Mouse (Mus musculus): ENCODE measurements around the gene Ankmy1. TPM values are rescaled to one million over a fixed set of nuclear protein-coding genes. Genes with fewer than 3 reads are reported as not detected.
A peak's percentile ranks its signal among the peaks of the same experiment; 100 is the strongest.

Ankmy1 gene
- total RNA-seq, 1 experiment from 2014 or later: 0.93 TPM

DNA sequence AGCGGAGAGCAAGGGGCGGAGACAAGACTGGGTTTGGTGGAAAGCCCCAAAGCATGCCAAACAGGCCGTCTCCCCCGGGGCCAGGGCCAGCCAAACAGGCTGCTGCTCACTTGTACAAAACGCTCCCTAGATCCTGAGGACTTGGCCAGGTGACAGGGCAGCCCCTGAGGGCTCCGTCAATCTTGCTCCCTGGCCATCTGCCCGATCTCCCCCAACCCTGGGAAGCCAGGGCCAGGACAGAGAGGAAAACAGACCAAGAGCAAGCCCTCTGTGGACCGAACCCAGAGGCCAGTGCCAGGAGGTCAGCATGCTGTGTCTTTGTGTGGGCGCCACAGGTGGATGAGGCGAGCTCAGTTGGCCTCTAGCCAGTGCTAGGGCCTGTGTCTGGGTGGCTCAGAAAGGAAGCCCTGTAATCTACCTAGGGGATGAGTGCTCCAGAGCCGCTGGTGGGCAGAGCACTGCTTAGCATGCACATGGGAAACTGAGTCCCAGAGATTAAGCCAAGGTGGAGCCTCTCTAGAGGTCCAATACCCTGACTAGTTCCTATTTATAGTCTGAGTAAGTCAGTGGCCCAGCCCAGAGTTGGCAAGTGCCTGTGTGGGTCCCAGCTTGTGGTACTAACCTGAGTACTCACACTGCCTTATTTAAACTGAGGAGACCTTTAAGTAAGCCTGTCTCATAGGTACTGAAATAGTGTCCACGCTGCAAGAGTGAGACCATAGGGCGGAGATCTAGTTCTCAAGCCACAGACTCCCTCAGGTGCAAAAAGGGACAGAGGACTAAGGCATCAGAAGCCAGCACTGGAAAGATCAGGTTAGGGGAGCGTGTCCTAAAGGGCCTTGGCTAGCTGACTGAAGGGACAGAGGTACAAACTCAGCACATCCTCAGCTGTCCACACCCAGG is 64.5 kb downstream of the Ankmy1 start:
- ATAC-seq (ENCODE audit: extremely low read depth, insufficient number of reproducible peaks, low FRiP score, poor library complexity, severe bottlenecking): no peak

DNA sequence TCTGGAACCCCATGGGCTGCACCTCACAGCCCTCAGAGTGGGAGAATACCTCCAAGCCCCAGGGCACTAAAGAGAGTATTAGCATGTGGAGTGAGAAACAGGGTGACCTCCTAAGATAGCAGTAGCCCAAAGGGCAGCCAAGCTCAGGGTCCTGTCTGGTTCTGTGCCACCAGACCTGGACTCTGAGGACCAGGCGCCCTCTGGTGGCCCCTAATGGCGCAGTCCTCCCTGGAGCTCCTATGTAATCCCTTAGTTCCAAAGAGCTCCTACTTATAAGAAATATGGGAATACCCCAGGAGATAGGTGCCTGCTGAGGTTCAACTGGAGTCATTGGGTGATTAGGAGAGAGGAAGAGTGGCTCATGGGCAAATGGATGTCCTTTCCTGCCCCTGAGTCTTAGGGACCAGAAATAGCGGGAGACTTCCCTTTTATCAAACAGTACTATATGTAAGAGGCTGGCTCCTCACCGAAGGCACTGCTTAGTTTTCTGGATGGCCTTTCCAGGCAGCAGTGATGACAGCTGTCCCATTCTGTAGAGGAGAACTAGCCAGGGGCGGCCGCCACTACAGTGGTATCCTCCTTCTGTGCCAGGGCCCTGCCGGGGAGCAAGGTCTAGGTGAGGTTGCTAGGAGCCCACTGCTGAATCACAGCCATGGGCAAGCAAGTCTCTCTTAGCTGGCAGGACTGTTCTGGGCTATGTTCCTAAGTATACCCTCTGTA is 68.6 kb downstream of the Ankmy1 start:
- ATAC-seq (ENCODE audit: extremely low read depth, insufficient number of reproducible peaks, low FRiP score, poor library complexity, severe bottlenecking): peak; percentile 34; the same call in 1 of the 2 replicates

DNA sequence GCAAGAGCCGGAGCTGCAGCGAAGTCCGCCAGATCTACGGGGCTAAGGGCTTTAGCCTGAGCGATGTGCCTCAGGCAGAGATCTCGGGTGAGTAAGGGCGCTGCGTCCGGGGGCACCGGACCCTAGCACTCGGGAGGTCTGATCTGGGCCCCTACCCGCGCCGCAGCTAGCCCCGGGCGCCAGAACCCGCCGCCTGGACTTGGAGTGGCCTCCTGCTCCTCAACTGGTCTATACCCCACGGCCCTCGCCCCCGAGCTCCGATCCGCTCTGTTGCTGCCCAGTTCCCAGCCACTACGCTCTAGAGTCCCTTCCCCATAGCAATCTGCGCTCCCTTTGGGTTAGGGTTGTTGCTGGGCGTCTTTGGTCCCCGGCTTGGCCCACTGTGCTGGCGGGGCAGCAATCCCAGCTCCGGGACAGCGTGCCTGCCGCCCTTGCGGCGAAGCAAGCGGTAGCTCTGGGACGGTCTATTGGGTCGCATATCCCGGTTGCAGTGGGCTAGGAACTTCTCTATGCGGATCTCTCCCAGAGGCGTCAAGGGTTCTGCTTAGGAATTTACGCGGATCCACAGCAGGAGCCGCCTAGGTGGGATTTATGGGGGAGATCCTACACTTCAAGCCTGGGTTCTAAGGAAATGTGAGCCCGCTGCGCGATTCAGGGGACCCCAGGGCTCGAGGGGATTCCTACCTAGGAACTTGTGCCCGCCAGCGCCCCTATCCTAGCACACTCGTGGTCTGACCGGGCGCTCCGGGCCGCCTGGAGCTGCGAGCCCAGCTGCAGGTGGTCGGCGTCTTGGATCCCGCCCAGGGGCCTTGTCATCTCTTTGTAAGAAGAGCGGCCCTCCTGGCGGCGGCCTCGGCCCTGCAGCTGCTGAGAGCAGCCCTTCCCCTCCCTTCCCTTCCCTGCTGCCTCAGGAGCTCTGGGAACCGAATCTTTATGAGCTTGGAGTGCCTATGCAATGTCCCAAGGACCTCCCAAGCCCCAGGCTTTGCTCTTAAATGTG is 70.4 kb downstream of the Ankmy1 start:
- ATAC-seq (ENCODE audit: extremely low read depth, insufficient number of reproducible peaks, low FRiP score, poor library complexity, severe bottlenecking): no peak

DNA sequence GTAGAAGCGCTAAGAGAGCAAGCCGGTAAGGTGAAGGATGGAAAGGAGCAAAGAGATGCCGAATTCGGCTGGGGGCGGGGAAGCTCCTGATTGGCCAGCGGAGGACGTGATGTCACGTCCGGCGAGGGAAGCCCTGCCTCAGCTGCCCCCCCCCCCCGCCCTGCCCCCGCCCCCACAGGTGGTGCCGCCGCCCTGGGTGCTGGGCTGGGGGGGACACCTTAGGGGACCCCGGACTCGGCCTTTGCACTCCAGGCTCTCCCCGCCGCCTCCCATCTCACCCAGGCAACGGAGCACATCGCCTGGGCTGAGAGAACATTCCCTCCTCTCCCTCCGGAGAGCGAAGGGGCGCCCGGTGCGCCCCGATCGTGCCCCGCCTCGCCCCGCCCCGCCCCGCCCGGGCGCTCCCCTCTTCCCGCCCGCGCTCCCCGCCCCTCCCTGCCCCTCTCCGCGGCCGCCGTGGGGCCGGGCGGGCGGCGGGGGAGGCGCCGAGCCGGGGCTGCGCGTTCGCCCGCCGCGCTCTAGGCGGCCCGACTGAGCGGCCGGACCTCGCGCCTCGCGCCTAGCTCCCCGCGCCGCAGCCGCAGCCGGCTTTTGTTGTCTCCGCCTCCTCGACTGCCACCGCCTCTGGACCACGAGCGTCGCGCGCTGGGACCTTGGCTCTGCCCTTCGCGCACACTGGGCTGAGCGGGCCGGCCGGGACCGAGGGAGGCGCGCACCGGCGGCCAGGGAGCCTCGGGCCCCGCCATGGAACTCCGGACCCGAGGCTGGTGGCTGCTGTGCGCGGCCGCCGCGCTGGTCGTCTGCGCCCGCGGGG is 71.3 kb downstream of the Ankmy1 start, which contains the start of gene Gpc1:
Gene Gpc1 (plus strand): TSS at position 458 of the 814 bp plus-strand sequence.
- peak; percentile 43; the same call in 1 of the 2 replicates for ATAC-seq (ENCODE audit: extremely low read depth, insufficient number of reproducible peaks, low FRiP score, poor library complexity, severe bottlenecking)

DNA sequence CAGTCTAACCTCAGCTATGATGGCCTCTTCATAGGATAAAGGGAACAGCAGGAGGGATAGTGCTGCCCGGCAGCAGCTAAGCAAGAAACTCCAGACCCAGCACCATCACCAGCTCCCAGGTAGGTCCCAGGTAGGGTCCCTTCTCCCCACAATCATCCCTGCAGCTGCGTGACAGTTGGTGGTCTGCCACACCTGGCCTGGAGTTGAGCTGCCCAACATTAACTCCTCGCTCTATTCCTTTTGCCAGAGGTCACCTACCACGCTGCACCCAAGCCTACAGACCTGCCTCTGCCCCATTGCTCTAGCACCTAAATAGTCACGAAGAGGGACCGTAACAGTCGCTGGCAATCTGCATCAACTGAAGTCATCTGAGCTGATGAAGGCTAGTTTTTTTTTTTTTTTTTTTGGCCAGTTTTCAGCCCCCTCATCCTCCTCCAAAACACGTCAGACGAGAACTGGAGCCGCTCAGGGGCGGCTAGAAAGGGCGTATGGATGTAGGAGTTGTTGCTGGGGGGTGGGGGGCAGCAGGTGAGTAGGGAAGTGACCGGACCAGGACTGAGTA is 72.0 kb downstream of the Ankmy1 start:
- ATAC-seq (ENCODE audit: extremely low read depth, insufficient number of reproducible peaks, low FRiP score, poor library complexity, severe bottlenecking): no peak

DNA sequence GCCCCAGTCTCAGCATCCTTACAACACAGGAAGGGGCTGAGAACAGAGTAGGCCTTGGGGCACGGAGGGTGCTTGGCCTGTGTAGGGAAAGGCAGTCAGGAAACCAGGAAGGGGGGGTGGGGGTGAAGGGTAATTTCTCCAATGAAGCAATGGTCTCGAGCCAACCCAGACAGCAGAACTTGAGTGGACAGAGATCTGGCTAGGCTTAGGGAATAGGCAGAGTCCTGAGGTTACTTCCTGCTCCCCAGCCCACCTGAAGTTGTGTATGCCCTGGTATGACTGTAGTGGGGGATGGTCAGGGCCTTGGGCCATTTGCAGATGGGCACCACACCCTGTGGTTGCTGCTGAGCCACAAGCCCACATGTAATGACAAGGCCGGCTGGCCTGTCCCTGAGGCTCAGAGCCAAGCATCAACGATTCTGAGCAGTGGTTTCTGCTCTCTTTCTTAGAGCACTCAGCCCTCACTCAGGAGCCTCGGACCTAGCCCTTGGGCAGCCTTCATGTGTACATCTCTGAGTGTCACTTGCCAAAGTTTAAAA is 86.9 kb downstream of the Ankmy1 start:
- no peak for ATAC-seq (ENCODE audit: extremely low read depth, insufficient number of reproducible peaks, low FRiP score, poor library complexity, severe bottlenecking)

DNA sequence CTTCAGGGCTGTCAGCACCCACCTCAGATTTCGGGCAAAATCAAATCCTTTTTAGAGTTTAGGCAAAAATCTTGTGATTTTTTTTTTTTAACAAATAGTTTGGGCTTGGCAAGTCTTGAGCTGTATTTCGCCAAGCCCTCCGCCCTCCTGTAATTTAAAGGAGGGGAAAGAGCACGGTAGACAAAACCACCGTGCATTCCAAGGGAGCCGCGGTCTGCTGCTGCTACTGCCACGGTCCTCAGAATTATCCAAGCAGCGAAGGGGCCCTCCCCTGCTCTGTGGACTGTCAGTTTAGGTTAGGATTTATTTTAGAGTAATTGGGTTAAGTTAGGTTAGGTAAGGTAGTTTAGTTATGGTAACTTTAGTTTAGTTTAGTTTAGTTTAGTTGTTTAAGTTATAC is 87.6 kb downstream of the Ankmy1 start:
- no peak for ATAC-seq (ENCODE audit: extremely low read depth, insufficient number of reproducible peaks, low FRiP score, poor library complexity, severe bottlenecking)

DNA sequence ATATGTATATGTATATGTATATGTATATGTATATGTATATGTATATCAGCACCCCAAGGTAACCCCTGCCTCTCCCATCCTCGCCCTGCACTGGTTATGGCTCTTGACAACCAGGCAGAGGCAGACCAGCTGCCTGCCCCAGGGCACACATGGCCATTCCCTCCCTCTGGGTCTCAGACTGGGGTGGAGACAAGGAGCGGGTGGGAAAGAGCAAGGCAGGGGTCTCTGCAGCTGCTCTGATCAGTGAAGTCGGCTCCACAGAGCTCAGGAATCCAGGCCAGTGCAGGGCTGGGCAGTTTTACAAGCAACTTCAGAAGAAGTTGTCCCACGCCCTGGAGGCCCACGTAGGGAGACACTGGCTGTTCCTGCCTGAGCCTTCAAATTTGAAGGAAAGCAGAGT is 88.4 kb downstream of the Ankmy1 start:
- ATAC-seq (ENCODE audit: extremely low read depth, insufficient number of reproducible peaks, low FRiP score, poor library complexity, severe bottlenecking): no peak

Other genes with a start within 250 kb of the Ankmy1 start
- 2.7 and 3.0 TPM in 2 replicates for gene Gpc1, start 71.3 kb downstream of the Ankmy1 start, total RNA-seq (2017)
- gene Dusp28, start 4.1 kb upstream of the Ankmy1 start, total RNA-seq (2017): 4.1 and 4.3 TPM in 2 replicates
- gene Rnpepl1, start 7.9 kb upstream of the Ankmy1 start, total RNA-seq (2017): 38.5 and 49.8 TPM in 2 replicates
- 18.2 and 27.0 TPM in 2 replicates for gene Capn10, start 31.5 kb upstream of the Ankmy1 start, total RNA-seq (2017)
- 22.1 and 24.3 TPM in 2 replicates for gene Gpr35, start 48.0 kb upstream of the Ankmy1 start, total RNA-seq (2017)
- not detected in 2 replicates for gene Aqp12, start 103.4 kb upstream of the Ankmy1 start, total RNA-seq (2017)
- gene Kif1a, start 199.0 kb upstream of the Ankmy1 start, total RNA-seq (2017): not detected in 2 replicates
- gene Agxt, start 232.3 kb upstream of the Ankmy1 start, total RNA-seq (2017): not detected in 2 replicates

Measured in neutrophil, adult 5-6 weeks (primary cell).